Mouse (Mus musculus): ENCODE data around the gene Abtb2. TPM values are rescaled to one million over a fixed set of nuclear protein-coding genes. Genes with fewer than 3 reads are reported as not detected.
A peak's percentile ranks its signal among the peaks of the same experiment; 100 is the strongest.

Gene Abtb2
- total RNA-seq, 4 experiments from 2014 or later = 22.9 to 27.5 (median 24.8) TPM

GRCm38 (mm10) chr2:103685581-103685980 lies 119.5 kb downstream of the Abtb2 start:
- DNase-seq (ENCODE audit: low spot score) = no peak

GRCm38 (mm10) chr2:103687143-103687542 lies 121.0 kb downstream of the Abtb2 start:
- no peak for DNase-seq (ENCODE audit: low spot score)

- DNase-seq (ENCODE audit: low spot score) = no peak
These were observed 121.8 kb downstream of the Abtb2 start for GRCm38 (mm10) chr2:103687888-103688287.

- DNase-seq (ENCODE audit: low spot score) = peak; percentile 60
These were observed 124.3 kb downstream of the Abtb2 start for GRCm38 (mm10) chr2:103690425-103690824.

GRCm38 (mm10) chr2:103690828-103691227 lies 124.7 kb downstream of the Abtb2 start:
- DNase-seq (ENCODE audit: low spot score) = no peak

- no peak for DNase-seq (ENCODE audit: low spot score)
These were observed 125.2 kb downstream of the Abtb2 start for GRCm38 (mm10) chr2:103691278-103691677.

GRCm38 (mm10) chr2:103692810-103693209 lies 126.7 kb downstream of the Abtb2 start:
- DNase-seq (ENCODE audit: low spot score) = no peak

- DNase-seq (ENCODE audit: low spot score) = no peak
These were observed 128.9 kb downstream of the Abtb2 start for GRCm38 (mm10) chr2:103694777-103695563.

GRCm38 (mm10) chr2:103696177-103696576 lies 130.1 kb downstream of the Abtb2 start:
- no peak for DNase-seq (ENCODE audit: low spot score)

- DNase-seq (ENCODE audit: low spot score) = no peak
These were observed 134.4 kb downstream of the Abtb2 start for GRCm38 (mm10) chr2:103700514-103700913.

- DNase-seq (ENCODE audit: low spot score) = no peak
These were observed 137.2 kb downstream of the Abtb2 start for GRCm38 (mm10) chr2:103703336-103703735.

- no peak for DNase-seq (ENCODE audit: low spot score)
These were observed 137.8 kb downstream of the Abtb2 start for GRCm38 (mm10) chr2:103703865-103704264.

GRCm38 (mm10) chr2:103705826-103706225 lies 139.7 kb downstream of the Abtb2 start:
- no peak for DNase-seq (ENCODE audit: low spot score)

GRCm38 (mm10) chr2:103706226-103706625 lies 140.1 kb downstream of the Abtb2 start:
- DNase-seq (ENCODE audit: low spot score) = peak; percentile 58

GRCm38 (mm10) chr2:103707056-103707776 lies 141.1 kb downstream of the Abtb2 start:
- no peak for DNase-seq (ENCODE audit: low spot score)

- no peak for DNase-seq (ENCODE audit: low spot score)
These were observed 144.7 kb downstream of the Abtb2 start for GRCm38 (mm10) chr2:103710849-103711248.

GRCm38 (mm10) chr2:103713831-103714230 lies 147.7 kb downstream of the Abtb2 start:
- DNase-seq (ENCODE audit: low spot score) = no peak

GRCm38 (mm10) chr2:103714412-103714811 lies 148.3 kb downstream of the Abtb2 start:
- no peak for DNase-seq (ENCODE audit: low spot score)

GRCm38 (mm10) chr2:103718594-103719291 lies 152.6 kb downstream of the Abtb2 start:
- peak; percentile 63 for DNase-seq (ENCODE audit: low spot score)

- no peak for DNase-seq (ENCODE audit: low spot score)
These were observed 153.2 kb downstream of the Abtb2 start for GRCm38 (mm10) chr2:103719292-103719646.

- DNase-seq (ENCODE audit: low spot score) = no peak
These were observed 158.4 kb downstream of the Abtb2 start for GRCm38 (mm10) chr2:103724521-103724920.

GRCm38 (mm10) chr2:103728027-103728540 lies 162.0 kb downstream of the Abtb2 start:
- no peak for DNase-seq (ENCODE audit: low spot score)

Data from heart, adult 8-10 months (tissue).